Mouse (Mus musculus): ENCODE results near the gene Galntl6.

Gene Galntl6

DNA sequence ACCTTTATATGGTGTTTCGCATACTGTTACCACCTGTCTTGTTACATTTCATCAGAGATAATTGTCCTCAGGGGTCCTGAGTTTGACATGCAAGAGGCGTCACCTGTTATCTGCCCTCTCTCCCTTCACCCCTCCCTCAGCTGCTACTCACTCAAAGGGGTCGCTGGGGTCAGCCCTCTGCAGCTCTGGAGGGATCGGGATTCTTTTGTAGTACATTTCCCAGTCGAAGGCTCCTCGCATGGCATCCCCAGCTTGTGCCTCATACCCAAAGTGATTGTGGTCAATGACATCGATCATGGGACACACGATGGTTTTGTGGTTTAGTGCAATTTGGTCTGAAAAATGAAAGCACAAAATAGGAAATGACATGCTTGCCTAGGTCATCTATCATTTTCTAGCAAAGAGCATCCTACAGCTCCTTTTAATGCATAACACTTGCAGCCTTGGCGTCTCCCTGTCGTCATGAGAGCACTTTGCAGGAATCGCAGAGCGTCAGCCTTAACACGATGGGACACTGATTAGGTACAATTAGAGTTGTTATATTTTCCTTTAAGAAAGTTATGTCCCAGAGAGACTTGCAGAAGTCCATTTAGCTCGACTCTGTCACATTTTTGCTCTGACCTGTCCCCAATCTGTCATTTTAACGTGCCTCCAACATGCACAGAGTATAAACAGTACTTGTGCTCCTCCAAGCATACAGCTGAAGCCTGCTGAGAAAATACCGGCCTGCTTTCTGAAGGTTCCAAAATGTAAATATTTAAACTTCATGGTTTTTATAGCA, 954.1 kb downstream of the Galntl6 start:
- no peak for DNase-seq

GRCm38 (mm10) chr8:57955501-57955900, 956.9 kb downstream of the Galntl6 start:
- no peak for DNase-seq

- no peak for DNase-seq
Observed at GRCm38 (mm10) chr8:57941113-57941512, 971.3 kb downstream of the Galntl6 start.

GRCm38 (mm10) chr8:57939856-57940420, 972.5 kb downstream of the Galntl6 start:
- no peak for DNase-seq

DNA sequence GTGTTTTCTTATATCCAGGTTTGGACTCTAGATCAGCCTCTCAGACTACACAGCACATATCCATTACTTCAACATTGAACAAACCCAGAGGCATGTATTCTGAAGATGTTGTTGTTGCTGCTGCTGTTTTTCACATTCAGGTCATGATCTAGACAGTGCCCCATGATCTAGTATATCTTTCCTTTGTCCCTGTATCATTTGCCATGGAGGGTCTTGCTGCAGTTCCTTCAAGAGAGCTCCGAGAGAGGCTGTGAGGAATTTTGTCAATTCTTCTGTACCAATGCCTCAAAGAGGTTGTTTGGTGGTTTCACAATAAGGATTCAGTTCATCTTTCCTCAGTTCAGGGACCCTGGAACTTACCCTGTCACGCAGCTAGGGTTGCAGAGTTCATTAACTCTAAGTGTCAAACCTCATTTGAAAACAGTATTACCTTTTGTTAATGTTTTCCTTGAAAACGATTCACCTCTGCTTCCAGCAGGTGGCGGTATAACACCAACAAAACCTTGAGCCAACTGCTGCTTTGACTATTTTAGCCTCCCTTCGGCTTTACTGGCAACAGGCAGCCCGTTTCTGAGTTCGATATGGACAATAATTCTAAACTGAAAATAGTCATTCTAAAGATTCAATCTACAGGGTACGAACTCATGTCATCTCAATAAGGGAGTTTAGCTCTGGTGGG, 973.1 kb downstream of the Galntl6 start:
- DNase-seq: no peak

DNA sequence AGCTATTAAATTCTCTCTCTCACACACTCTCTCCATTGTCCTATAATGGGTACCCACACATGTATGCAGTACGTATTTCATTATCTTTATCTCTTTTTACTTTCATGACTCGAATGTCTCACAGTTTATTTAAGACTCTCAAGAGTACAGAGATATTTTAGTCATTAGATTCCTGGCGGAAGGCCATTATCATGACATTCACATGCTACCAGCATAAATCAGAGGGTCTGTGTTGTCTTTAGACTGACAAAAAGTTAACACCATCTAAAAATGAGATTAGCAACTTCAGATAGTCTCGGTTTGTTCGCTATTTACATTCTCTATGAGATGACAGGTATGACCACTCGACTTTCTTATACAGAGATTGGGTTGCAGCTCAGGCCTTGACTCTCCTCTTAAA, 985.4 kb downstream of the Galntl6 start:
- no peak for DNase-seq

DNA sequence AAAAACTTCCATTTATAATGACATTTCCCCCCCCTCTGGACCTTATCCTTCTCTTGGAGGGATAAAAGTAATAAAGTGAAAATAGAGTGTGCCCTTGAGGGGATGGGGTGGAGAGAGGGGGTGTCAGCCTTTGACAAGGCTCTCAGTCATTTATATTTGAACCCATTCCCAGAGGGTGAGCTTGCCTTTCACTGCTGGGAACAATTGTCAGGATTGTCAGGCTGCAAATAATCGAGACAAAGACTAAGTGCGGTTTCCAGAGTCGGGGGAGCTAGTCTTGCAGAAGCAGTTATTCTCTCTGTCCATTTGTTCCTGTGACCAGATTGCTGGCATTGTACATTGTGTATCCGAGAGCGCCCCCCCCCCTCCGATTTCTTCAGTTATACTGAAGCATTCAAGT, 988.9 kb downstream of the Galntl6 start:
- no peak for DNase-seq

- DNase-seq: no peak
Observed at GRCm38 (mm10) chr8:57923130-57923529, 989.3 kb downstream of the Galntl6 start.

- no peak for DNase-seq
Observed at GRCm38 (mm10) chr8:57922214-57923070, 990.0 kb downstream of the Galntl6 start.

DNA sequence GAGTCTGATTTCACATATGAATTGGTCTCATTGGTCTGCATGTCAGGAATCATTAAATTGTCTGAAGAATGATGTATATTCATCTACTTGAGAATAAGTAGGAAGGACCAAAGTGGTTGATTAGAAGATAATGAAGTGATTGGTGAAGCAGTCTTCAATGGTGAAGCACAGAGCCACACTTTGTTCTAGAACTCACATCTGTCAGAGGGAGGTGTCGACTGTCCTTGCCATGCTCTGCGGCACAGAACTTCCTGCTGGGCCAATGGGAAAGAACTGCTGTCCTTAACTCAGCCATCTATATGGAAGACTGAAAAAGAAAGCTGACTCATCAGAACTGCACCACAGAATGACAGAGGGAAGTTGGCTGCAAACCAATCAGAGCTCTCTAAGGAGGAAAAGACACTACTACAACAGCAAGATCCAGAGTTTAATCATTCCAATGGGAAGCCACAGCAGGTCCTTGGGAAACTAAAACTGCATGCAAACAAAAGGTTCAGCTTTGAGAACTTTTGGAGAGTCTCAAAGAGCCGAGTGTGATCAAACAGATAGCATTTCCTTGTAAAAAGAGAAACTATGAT, 992.0 kb downstream of the Galntl6 start:
- no peak for DNase-seq

DNA sequence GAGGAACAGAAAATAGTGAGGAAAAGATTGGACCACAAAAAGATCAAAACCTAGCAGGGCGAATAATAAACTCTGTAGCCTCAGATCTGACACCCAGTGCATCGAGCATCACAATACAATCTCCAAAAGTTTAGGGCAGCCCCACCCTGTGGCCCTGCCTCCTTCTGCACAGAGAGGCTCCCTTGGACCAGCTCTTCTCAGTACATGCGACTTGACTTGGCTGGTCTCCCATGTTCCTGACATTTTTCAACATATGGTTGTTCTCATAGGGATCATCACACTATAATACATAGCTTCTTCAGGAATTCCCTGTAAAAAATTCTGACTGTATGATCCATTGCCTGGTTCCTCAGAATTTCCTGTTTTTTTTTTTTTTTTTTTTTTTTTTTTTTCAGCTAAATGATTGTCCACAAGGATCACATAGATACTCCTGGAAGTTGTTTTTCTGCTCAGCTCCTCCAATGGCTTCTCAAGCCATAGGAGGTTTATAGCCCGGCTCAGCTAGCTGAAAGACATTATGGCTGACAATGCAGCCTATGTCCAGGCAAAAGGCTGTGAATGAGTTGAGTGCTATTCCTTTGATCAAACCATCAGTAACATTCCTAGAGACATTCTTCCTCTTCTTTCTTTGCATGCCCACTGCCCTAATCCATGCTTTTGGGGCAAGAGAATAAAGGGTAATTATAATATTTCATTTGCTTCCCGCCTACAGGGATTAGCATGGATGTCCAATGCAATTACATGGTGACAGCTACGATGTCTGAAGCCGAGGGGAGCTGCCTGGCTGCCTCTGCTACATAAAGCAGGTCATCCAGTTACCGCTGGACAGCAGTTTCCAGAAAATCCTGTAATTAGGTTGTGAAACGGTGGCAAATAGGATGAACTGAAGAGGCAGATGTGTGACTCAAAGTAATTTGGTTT, 993.5 kb downstream of the Galntl6 start:
- DNase-seq: no peak

GRCm38 (mm10) chr8:57893360-57893759, 1019.1 kb downstream of the Galntl6 start:
- DNase-seq: no peak

- peak; percentile 9 for DNase-seq
Observed at GRCm38 (mm10) chr8:57892115-57892514, 1020.3 kb downstream of the Galntl6 start.

GRCm38 (mm10) chr8:57890159-57890558, 1022.3 kb downstream of the Galntl6 start:
- DNase-seq: peak; percentile 37

GRCm38 (mm10) chr8:57888831-57889230, 1023.6 kb downstream of the Galntl6 start:
- no peak for DNase-seq

GRCm38 (mm10) chr8:57879452-57879851, 1033.0 kb downstream of the Galntl6 start:
- peak; percentile 59 for DNase-seq

- DNase-seq: no peak
Observed at GRCm38 (mm10) chr8:57849074-57849473, 1063.4 kb downstream of the Galntl6 start.

- DNase-seq: no peak
Observed at GRCm38 (mm10) chr8:57843461-57843860, 1069.0 kb downstream of the Galntl6 start.

DNA sequence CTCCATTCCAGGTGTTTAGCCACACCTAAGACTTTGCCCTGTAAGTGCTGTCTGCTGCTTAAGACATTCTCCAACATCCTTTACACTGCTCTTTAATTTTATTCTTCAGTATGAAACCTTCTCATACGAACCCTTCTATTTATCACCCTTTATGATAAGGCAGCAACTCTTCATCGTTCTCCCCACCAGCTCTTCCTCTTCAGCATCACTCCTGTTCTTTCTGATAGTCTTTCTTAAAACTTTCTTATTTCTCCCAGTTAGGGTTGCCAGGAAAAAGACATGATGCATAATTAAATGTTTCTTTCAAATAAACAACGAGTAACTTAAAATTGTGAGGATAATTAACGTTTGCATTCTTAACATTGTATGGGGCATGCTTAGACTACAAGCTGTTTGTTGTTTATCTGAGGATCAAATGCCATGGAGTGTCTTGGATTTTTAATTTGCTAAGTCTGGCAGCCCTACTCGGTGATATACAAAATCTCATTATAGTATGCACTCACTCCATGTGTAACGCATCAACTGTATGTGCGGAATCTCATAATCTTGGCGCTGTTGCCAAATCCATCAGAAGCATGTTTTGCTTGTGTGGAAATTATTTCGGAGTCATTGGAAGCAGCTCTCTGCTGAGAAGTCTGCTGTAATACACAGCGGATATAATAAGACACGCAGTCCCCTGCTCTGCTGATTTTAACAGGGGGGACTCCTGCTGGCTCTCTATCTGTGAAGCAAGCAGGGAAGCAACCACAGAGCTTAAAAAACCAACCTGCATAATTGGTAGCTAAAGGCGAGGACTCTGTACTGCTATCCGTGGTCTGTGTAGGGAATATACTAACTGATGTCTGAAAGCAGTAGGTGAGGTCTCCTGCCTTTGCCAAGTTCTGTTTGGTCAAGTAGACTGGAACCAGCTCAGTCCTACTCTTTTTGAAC, 1069.7 kb downstream of the Galntl6 start:
- no peak for DNase-seq

- DNase-seq: no peak
Observed at GRCm38 (mm10) chr8:57841446-57841845, 1071.0 kb downstream of the Galntl6 start.

All from heart, adult 11 months (tissue).